Mouse (Mus musculus): ENCODE data around the gene Ncbp1.

DNA sequence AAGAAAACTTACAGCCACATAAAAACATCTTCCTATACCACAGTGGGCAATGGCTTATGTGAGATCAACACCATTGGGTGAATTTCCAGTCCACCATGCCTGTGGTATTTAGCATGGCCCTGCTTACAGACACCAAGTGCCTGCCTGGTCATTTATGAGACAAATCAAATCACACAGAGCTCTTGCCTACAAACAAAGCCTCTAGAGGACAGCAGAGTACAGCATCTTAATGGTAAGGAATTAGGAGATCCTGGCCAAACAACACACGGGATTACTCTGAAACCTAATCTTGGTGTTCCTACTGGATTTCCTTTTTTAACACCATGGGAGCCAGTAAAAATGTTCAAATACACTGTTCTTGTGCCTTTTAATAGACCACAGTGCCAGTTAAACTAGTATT, 23.1 kb upstream of the Ncbp1 start:
- TF ChIP-seq CTCF (IDR thresholded peaks at IDR 0.05; ENCODE audit: low read depth) (no peak; the same call in 1 of the 2 replicates), EP300 (IDR thresholded peaks at IDR 0.05; ENCODE audit: low read depth) (no peak)

All from heart, postnatal 0 days (tissue).